8 mouse cellular contexts compared by ENCODE assay signal in the genomic region with DNA sequence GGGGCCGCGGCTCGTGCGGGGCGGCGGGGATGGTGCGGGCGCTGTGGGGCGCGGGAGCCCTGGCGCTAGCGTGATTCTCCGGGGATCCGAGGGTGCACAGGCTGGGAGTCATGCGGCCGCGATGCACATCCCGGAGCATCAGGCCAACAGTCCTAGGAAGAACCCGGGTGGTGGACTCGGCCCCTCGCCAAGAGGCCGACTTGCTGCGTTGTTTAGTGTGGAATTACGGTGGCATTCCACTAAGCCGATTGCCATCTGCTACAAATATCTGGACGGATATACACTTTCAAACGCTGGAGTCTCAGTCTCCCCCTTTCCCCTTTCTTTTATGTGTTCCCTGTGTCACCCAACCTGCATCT. TPM values are rescaled to one million over a fixed set of nuclear protein-coding genes. Genes with fewer than 3 reads are reported as not detected.
DNase-seq lines count a peak whose midpoint lies in the region; ATAC-seq lines count a peak whose summit lies in the region.

No protein-coding gene starts in this region.

- H3K27ac ChIP-seq in heart, embryonic 15.5 days: peak overlapping the region; percentile 91
- peak overlapping the region; percentile 78 for H3K27ac ChIP-seq in hindbrain, embryonic 11.5 days (ENCODE audit: low read depth, low read length)
- H3K27ac ChIP-seq in midbrain, embryonic 11.5 days (ENCODE audit: low read depth, low read length): no peak overlapping the region

- WGBS in heart, embryonic 15.5 days: 0% methylated on average over 27 of the region's 27 CpGs
- WGBS in hindbrain, embryonic 11.5 days: under 1% methylated on average over 18 of the region's 27 CpGs
- under 1% methylated on average over 24 of the region's 27 CpGs for WGBS in midbrain, embryonic 11.5 days

- peak; percentile 45 for ATAC-seq in heart, embryonic 15.5 days (replicated peaks; ENCODE audit: insufficient number of reproducible peaks, insufficient read depth, low FRiP score, low read depth)
- ATAC-seq in hindbrain, embryonic 11.5 days (ENCODE audit: low FRiP score): peak; percentile 87
- ATAC-seq in midbrain, embryonic 11.5 days (ENCODE audit: low FRiP score): peak; percentile 81; the same call in 1 of the 2 replicates

- H3K36me3 ChIP-seq in heart, embryonic 15.5 days: peaks cover 4% of the 10 kb centered on the region; the same call in 1 of the 2 replicates
- no peaks in the 10 kb centered on the region for H3K36me3 ChIP-seq in hindbrain, embryonic 11.5 days (ENCODE audit: control insufficient read depth, insufficient read depth, low read length)
- no peaks in the 10 kb centered on the region for H3K36me3 ChIP-seq in midbrain, embryonic 11.5 days (ENCODE audit: control insufficient read depth, insufficient read depth, low read length)

- peak overlapping the region; percentile 82 for H3K4me2 ChIP-seq in heart, embryonic 15.5 days
- peak overlapping the region; percentile 70 for H3K4me2 ChIP-seq in hindbrain, embryonic 11.5 days (replicated peaks; ENCODE audit: low read depth, low read length)
- H3K4me2 ChIP-seq in midbrain, embryonic 11.5 days: peak overlapping the region; percentile 58

- peaks cover 7% of the 10 kb centered on the region for H3K4me1 ChIP-seq in heart, embryonic 15.5 days (replicated peaks)
- no peaks in the 10 kb centered on the region for H3K4me1 ChIP-seq in hindbrain, embryonic 11.5 days (replicated peaks; ENCODE audit: control insufficient read depth, insufficient read depth, low read length)
- H3K4me1 ChIP-seq in midbrain, embryonic 11.5 days (ENCODE audit: control insufficient read depth, insufficient read depth, low read length): no peaks in the 10 kb centered on the region

- H3K27me3 ChIP-seq in heart, embryonic 15.5 days: no peaks in the 10 kb centered on the region
- no peaks in the 10 kb centered on the region for H3K27me3 ChIP-seq in hindbrain, embryonic 11.5 days (ENCODE audit: control insufficient read depth, insufficient read depth, low read length)
- H3K27me3 ChIP-seq in midbrain, embryonic 11.5 days (ENCODE audit: control insufficient read depth, insufficient read depth, low read length): no peaks in the 10 kb centered on the region

- H3K9ac ChIP-seq in heart, embryonic 15.5 days: peak overlapping the region; percentile 93
- peak overlapping the region; percentile 88 for H3K9ac ChIP-seq in hindbrain, embryonic 11.5 days (ENCODE audit: low read depth, low read length)
- H3K9ac ChIP-seq in midbrain, embryonic 11.5 days (ENCODE audit: low read length): peak overlapping the region; percentile 96

- intact Hi-C loops in heart, postnatal 25 days (cut with DNase I): loop anchor here (5.0 to 10.0 kb wide), 2 partner anchors 348 to 425 kb away; a partner anchor contains a TSS

- H3K4me3 ChIP-seq in heart, embryonic 15.5 days: peak overlapping the region; percentile 98
- H3K4me3 ChIP-seq in hindbrain, embryonic 11.5 days (ENCODE audit: low read depth, low read length): peak overlapping the region; percentile 91
- peak overlapping the region; percentile 88 for H3K4me3 ChIP-seq in midbrain, embryonic 11.5 days (ENCODE audit: low read depth, low read length)

- no peak for DNase-seq in heart, postnatal 25 days (ENCODE audit: low spot score)
- DNase-seq in NIH3T3 (ENCODE audit: low read depth): peak; percentile 87
- DNase-seq in hindbrain, embryonic 11.5 days (ENCODE audit: low spot score): no peak
- DNase-seq in midbrain, embryonic 11.5 days (ENCODE audit: low spot score, missing footprints): no peak
- no peak for DNase-seq in urinary bladder, adult 2 months (ENCODE audit: low spot score)
- no peak for DNase-seq in embryo, embryonic 9.5 days (ENCODE audit: extremely low spot score)
- DNase-seq in spleen, postnatal 14 days (ENCODE audit: low spot score in 2 of 2): no peak

- no peaks in the 10 kb centered on the region for H3K9me3 ChIP-seq in heart, embryonic 15.5 days (replicated peaks)
- H3K9me3 ChIP-seq in hindbrain, embryonic 11.5 days (ENCODE audit: control insufficient read depth, low read length): no peaks in the 10 kb centered on the region
- H3K9me3 ChIP-seq in midbrain, embryonic 11.5 days (ENCODE audit: control insufficient read depth, low read length): no peaks in the 10 kb centered on the region

RNA-seq across cellular contexts. Expression of a gene that starts 0.4 kb away (rescaled TPM):
- 16.2 and 19.4 TPM in 2 replicates for polyA plus RNA-seq in heart, embryonic 15.5 days (2015; fragmentation: Nextera tagmentation; extraction: Ambion mirVana)
- total RNA-seq in heart, postnatal 25 days (2021): 10 to 100 TPM in 1 of 2 experiments, 1 to 10 TPM in 1; 8.3 to 12.0 TPM
- polyA plus RNA-seq in hindbrain, embryonic 11.5 days (2014; fragmentation: Nextera tagmentation; extraction: Ambion mirVana): 13.3 and 13.9 TPM in 2 replicates
- polyA plus RNA-seq in midbrain, embryonic 11.5 days (2014; fragmentation: Nextera tagmentation; extraction: Ambion mirVana): 12.0 and 12.8 TPM in 2 replicates
- polyA plus RNA-seq in urinary bladder, adult 2 months (2012; rRNA removed): 10.4 and 11.3 TPM in 2 replicates

RNA-seq across cellular contexts. Expression of a gene that starts 0.9 kb away (rescaled TPM):
- 33.2 and 33.5 TPM in 2 replicates for polyA plus RNA-seq in heart, embryonic 15.5 days (2015; fragmentation: Nextera tagmentation; extraction: Ambion mirVana)
- 1 to 10 TPM; 5.5 to 7.5 TPM for total RNA-seq in heart, postnatal 25 days (2021)
- polyA plus RNA-seq in hindbrain, embryonic 11.5 days (2014; fragmentation: Nextera tagmentation; extraction: Ambion mirVana): 67.2 and 68.1 TPM in 2 replicates
- polyA plus RNA-seq in midbrain, embryonic 11.5 days (2014; fragmentation: Nextera tagmentation; extraction: Ambion mirVana): 61.6 and 64.0 TPM in 2 replicates
- 11.2 and 14.5 TPM in 2 replicates for polyA plus RNA-seq in urinary bladder, adult 2 months (2012; rRNA removed)
